Mouse (Mus musculus): ENCODE measurements around the gene Hist1h4b.

GRCm38 (mm10) chr13:23757211-23757773 lies 479 bp downstream of the Hist1h4b start:
- TF ChIP-seq CTCF (IDR thresholded peaks at IDR 0.05; ENCODE audit: control insufficient read depth, insufficient read depth, insufficient read length) (no peak), MAX (IDR thresholded peaks at IDR 0.05) (no peak), MYOG (IDR thresholded peaks at IDR 0.05; ENCODE audit: control insufficient read depth, extremely low read depth, insufficient read length) (no peak)

Data from C2C12 (cell line).